Mouse (Mus musculus) lung, adult 18-20 months (tissue): ENCODE data around the gene Cyp2c66.
"Not testable (repeated sequence)": the region's sequence is repeated elsewhere in the genome, so short reads cannot be mapped to it uniquely, and the experiment has no call there.

Experiments
- DNase-seq, 2 experiments: peaks; one replicate each; pipeline ENCODE4 v3.0.0; 2022; ENCODE audit warnings: mixed read lengths in 2 of 2

Cyp2c66 gene

GRCm38 (mm10) chr19:39113644-39114043 is at the start of gene Cyp2c66:
Gene Cyp2c66, plus strand, starts transcription at chr19:39113898.
- DNase-seq: no peak

GRCm38 (mm10) chr19:39098779-39099178 is 14.9 kb upstream of the Cyp2c66 start:
- DNase-seq: not testable (repeated sequence)

- not testable (repeated sequence) for DNase-seq
Measured at GRCm38 (mm10) chr19:39156836-39157235, 43.1 kb downstream of the Cyp2c66 start.
